Comparison of ENCODE assay signal across 15 mouse cellular contexts in genomic region chr1:33965824-33966223, GRCm38 (mm10). TPM values are rescaled to one million over a fixed set of nuclear protein-coding genes. Genes with fewer than 3 reads are reported as not detected.
A peak's percentile ranks its signal among the peaks of the same experiment; 100 is the strongest.
DNase-seq lines count a peak whose midpoint lies in the region; ATAC-seq and TF ChIP-seq lines count a peak whose summit lies in the region.
"Had no signal": no experiment of that assay in that cellular context is flagged by ENCODE, and none has a peak within 500 bp of the region (broad histone marks: within the 10 kb centered on the region; RNA-seq: fewer than 3 reads in every experiment).

No protein-coding gene starts in this region.

- peaks cover 5% of the 10 kb centered on the region; the same call in 1 of the 2 replicates for H3K4me1 ChIP-seq in forebrain, embryonic 15.5 days
- H3K4me1 ChIP-seq in forebrain, embryonic 10.5 days: peaks cover 29% of the 10 kb centered on the region
- H3K4me1 ChIP-seq in midbrain, embryonic 12.5 days: peaks cover 3% of the 10 kb centered on the region; the same call in 1 of the 2 replicates
- H3K4me1 ChIP-seq in midbrain, postnatal 0 days (ENCODE audit: insufficient read depth, low read length): no peaks in the 10 kb centered on the region
- no peaks in the 10 kb centered on the region for H3K4me1 ChIP-seq in forebrain, postnatal 0 days (ENCODE audit: insufficient read depth)
- no peaks in the 10 kb centered on the region; the same call in 1 of the 2 replicates for H3K4me1 ChIP-seq in midbrain, embryonic 16.5 days (ENCODE audit: control insufficient read depth, insufficient read depth, low read length)
- H3K4me1 ChIP-seq in heart, embryonic 10.5 days: peaks cover 26% of the 10 kb centered on the region; the same call in 1 of the 2 replicates

- no peak overlapping the region for H3K4me3 ChIP-seq in forebrain, embryonic 15.5 days
- no peak overlapping the region for H3K4me3 ChIP-seq in forebrain, embryonic 10.5 days
- no peak overlapping the region for H3K4me3 ChIP-seq in midbrain, embryonic 12.5 days
- H3K4me3 ChIP-seq in midbrain, postnatal 0 days (ENCODE audit: low read depth, low read length): no peak overlapping the region
- no peak overlapping the region for H3K4me3 ChIP-seq in forebrain, postnatal 0 days (ENCODE audit: low read depth, low read length)
- no peak overlapping the region for H3K4me3 ChIP-seq in midbrain, embryonic 16.5 days (ENCODE audit: low read depth, low read length)
- H3K4me3 ChIP-seq in heart, embryonic 10.5 days: no peak overlapping the region
- H3K4me3 ChIP-seq: embryonic facial prominence, embryonic 10.5 days; heart, adult 2 months; heart, embryonic 12.5 days; hindbrain, embryonic 10.5 days had no signal

- H3K36me3 ChIP-seq in forebrain, embryonic 15.5 days: no peaks in the 10 kb centered on the region
- no peaks in the 10 kb centered on the region for H3K36me3 ChIP-seq in forebrain, embryonic 10.5 days (replicated peaks)
- no peaks in the 10 kb centered on the region for H3K36me3 ChIP-seq in midbrain, embryonic 12.5 days
- no peaks in the 10 kb centered on the region for H3K36me3 ChIP-seq in midbrain, postnatal 0 days (ENCODE audit: insufficient read depth, low read length)
- no peaks in the 10 kb centered on the region for H3K36me3 ChIP-seq in forebrain, postnatal 0 days (ENCODE audit: insufficient read depth)
- no peaks in the 10 kb centered on the region for H3K36me3 ChIP-seq in midbrain, embryonic 16.5 days (ENCODE audit: control insufficient read depth, insufficient read depth, low read length)
- 0 out of 2 replicates have a peak, but pooled peaks cover 3% of the 10 kb centered on the region for H3K36me3 ChIP-seq in heart, embryonic 10.5 days
- H3K36me3 ChIP-seq: embryonic facial prominence, embryonic 10.5 days; heart, embryonic 12.5 days; hindbrain, embryonic 10.5 days had no signal

- TF ChIP-seq CTCF in midbrain, postnatal 0 days (IDR thresholded peaks at IDR 0.05): no peak
- no peak for TF ChIP-seq CTCF in forebrain, postnatal 0 days (IDR thresholded peaks at IDR 0.05; ENCODE audit: low read depth)

- no peaks in the 10 kb centered on the region for H3K27me3 ChIP-seq in forebrain, embryonic 15.5 days
- H3K27me3 ChIP-seq in forebrain, embryonic 10.5 days (ENCODE audit: poor library complexity, severe bottlenecking): no peaks in the 10 kb centered on the region
- H3K27me3 ChIP-seq in midbrain, embryonic 12.5 days: no peaks in the 10 kb centered on the region
- H3K27me3 ChIP-seq in midbrain, postnatal 0 days (ENCODE audit: insufficient read depth, low read length): no peaks in the 10 kb centered on the region
- no peaks in the 10 kb centered on the region for H3K27me3 ChIP-seq in forebrain, postnatal 0 days (ENCODE audit: insufficient read depth, low read length)
- H3K27me3 ChIP-seq in midbrain, embryonic 16.5 days (ENCODE audit: control insufficient read depth, insufficient read depth, low read depth, low read length): no peaks in the 10 kb centered on the region
- no peaks in the 10 kb centered on the region for H3K27me3 ChIP-seq in heart, embryonic 10.5 days (ENCODE audit: insufficient read depth, poor library complexity, severe bottlenecking)
- H3K27me3 ChIP-seq: CH12.LX; heart, embryonic 12.5 days had no signal

- no peak for DNase-seq in forebrain, embryonic 10.5 days (ENCODE audit: extremely low spot score, low spot score)
- no peak for DNase-seq in midbrain, postnatal 0 days (ENCODE audit: low spot score)
- no peak for DNase-seq in forebrain, postnatal 0 days
- DNase-seq in heart, embryonic 10.5 days (ENCODE audit: low spot score): no peak
- DNase-seq: adrenal gland, adult 8-10 months; gastrocnemius, postnatal 14 days; heart, adult 2 months; kidney, adult 11 months had no signal

- H3K27ac ChIP-seq in forebrain, embryonic 15.5 days (replicated peaks): no peak overlapping the region
- H3K27ac ChIP-seq in forebrain, embryonic 10.5 days: no peak overlapping the region
- H3K27ac ChIP-seq in midbrain, embryonic 12.5 days (replicated peaks): no peak overlapping the region
- H3K27ac ChIP-seq in midbrain, postnatal 0 days (ENCODE audit: low read depth, low read length): no peak overlapping the region
- no peak overlapping the region for H3K27ac ChIP-seq in forebrain, postnatal 0 days (ENCODE audit: low read depth, low read length)
- no peak overlapping the region for H3K27ac ChIP-seq in midbrain, embryonic 16.5 days (ENCODE audit: low read length)
- no peak overlapping the region for H3K27ac ChIP-seq in heart, embryonic 10.5 days
- H3K27ac ChIP-seq: embryonic facial prominence, embryonic 10.5 days; heart, adult 2 months; hindbrain, embryonic 10.5 days had no signal

- ATAC-seq in forebrain, embryonic 15.5 days (replicated peaks): peak; percentile 15; the same call in 1 of the 2 replicates
- peak; percentile 10; the same call in 1 of the 2 replicates for ATAC-seq in midbrain, embryonic 12.5 days (ENCODE audit: low FRiP score, low read depth)
- no peak for ATAC-seq in midbrain, postnatal 0 days (ENCODE audit: low FRiP score)
- peak; percentile 25; the same call in 1 of the 2 replicates for ATAC-seq in forebrain, postnatal 0 days
- ATAC-seq in midbrain, embryonic 16.5 days: 0 out of 2 replicates have a peak, but pooled peaks have one; percentile 23

- H3K4me2 ChIP-seq in forebrain, embryonic 15.5 days (replicated peaks): no peak overlapping the region
- H3K4me2 ChIP-seq in midbrain, embryonic 12.5 days (replicated peaks): no peak overlapping the region
- H3K4me2 ChIP-seq in midbrain, postnatal 0 days (ENCODE audit: low read depth, low read length, poor library complexity, severe bottlenecking): no peak overlapping the region
- H3K4me2 ChIP-seq in forebrain, postnatal 0 days (ENCODE audit: low read depth): no peak overlapping the region
- H3K4me2 ChIP-seq in midbrain, embryonic 16.5 days (ENCODE audit: low read length): no peak overlapping the region

- H3K9me3 ChIP-seq in forebrain, embryonic 15.5 days: no peaks in the 10 kb centered on the region
- no peaks in the 10 kb centered on the region for H3K9me3 ChIP-seq in forebrain, embryonic 10.5 days
- no peaks in the 10 kb centered on the region for H3K9me3 ChIP-seq in midbrain, embryonic 12.5 days
- H3K9me3 ChIP-seq in midbrain, postnatal 0 days (ENCODE audit: low read length): no peaks in the 10 kb centered on the region
- no peaks in the 10 kb centered on the region for H3K9me3 ChIP-seq in forebrain, postnatal 0 days (ENCODE audit: low read length)
- no peaks in the 10 kb centered on the region for H3K9me3 ChIP-seq in midbrain, embryonic 16.5 days (replicated peaks; ENCODE audit: control insufficient read depth, low read length, poor library complexity, severe bottlenecking)
- no peaks in the 10 kb centered on the region for H3K9me3 ChIP-seq in heart, embryonic 10.5 days
- H3K9me3 ChIP-seq: embryonic facial prominence, embryonic 10.5 days; hindbrain, embryonic 10.5 days had no signal

- WGBS in forebrain, embryonic 15.5 days: 90% methylated on average over 4 of the region's 4 CpGs
- 89% methylated on average over 4 of the region's 4 CpGs for WGBS in forebrain, embryonic 10.5 days
- 83% methylated on average over 4 of the region's 4 CpGs for WGBS in midbrain, embryonic 12.5 days
- WGBS in midbrain, postnatal 0 days: 85% methylated on average over 4 of the region's 4 CpGs
- WGBS in forebrain, postnatal 0 days: 92% methylated on average over 4 of the region's 4 CpGs
- WGBS in midbrain, embryonic 16.5 days: 93% methylated on average over 4 of the region's 4 CpGs
- WGBS in heart, embryonic 10.5 days: 73% methylated on average over 4 of the region's 4 CpGs

- no peak overlapping the region for H3K9ac ChIP-seq in forebrain, embryonic 15.5 days (replicated peaks)
- no peak overlapping the region for H3K9ac ChIP-seq in midbrain, embryonic 12.5 days (replicated peaks)
- H3K9ac ChIP-seq in midbrain, postnatal 0 days (replicated peaks; ENCODE audit: low read length, poor library complexity, severe bottlenecking): no peak overlapping the region
- no peak overlapping the region for H3K9ac ChIP-seq in forebrain, postnatal 0 days
- H3K9ac ChIP-seq in midbrain, embryonic 16.5 days (ENCODE audit: low read depth, low read length): no peak overlapping the region
- H3K9ac ChIP-seq: heart, embryonic 12.5 days had no signal

RNA-seq across cellular contexts. Expression of gene Dst, which starts 57.8 kb away (rescaled TPM):
- 34.8 and 35.2 TPM in 2 replicates for polyA plus RNA-seq in forebrain, embryonic 15.5 days (2015; fragmentation: Nextera tagmentation; extraction: Ambion mirVana)
- 11.3 and 11.9 TPM in 2 replicates for polyA plus RNA-seq in forebrain, embryonic 10.5 days (2016; fragmentation: Nextera tagmentation; extraction: Ambion mirVana)
- polyA plus RNA-seq in midbrain, embryonic 12.5 days (2016; fragmentation: Nextera tagmentation; extraction: Ambion mirVana): 38.4 and 41.4 TPM in 2 replicates
- 155 and 184 TPM in 2 replicates for total RNA-seq in midbrain, postnatal 0 days (2014; rRNA removed)
- 25.7 and 31.7 TPM in 2 replicates for polyA plus RNA-seq in midbrain, postnatal 0 days (2015; fragmentation: Nextera tagmentation; extraction: Ambion mirVana)
- 127 and 134 TPM in 2 replicates for total RNA-seq in forebrain, postnatal 0 days (2014; rRNA removed)
- 16.3 and 23.1 TPM in 2 replicates for polyA plus RNA-seq in forebrain, postnatal 0 days (2015; fragmentation: Nextera tagmentation; extraction: Ambion mirVana)
- polyA plus RNA-seq in midbrain, embryonic 16.5 days (2015; fragmentation: Nextera tagmentation; extraction: Ambion mirVana): 36.1 and 39.9 TPM in 2 replicates
- polyA plus RNA-seq in heart, embryonic 10.5 days (2016; fragmentation: Nextera tagmentation; extraction: Ambion mirVana): 15.0 and 16.2 TPM in 2 replicates

RNA-seq across cellular contexts. Expression of gene Bend6, which starts 58.2 kb away (rescaled TPM):
- polyA plus RNA-seq in forebrain, embryonic 15.5 days (2015; fragmentation: Nextera tagmentation; extraction: Ambion mirVana): 42.8 and 47.1 TPM in 2 replicates
- polyA plus RNA-seq in forebrain, embryonic 10.5 days (2016; fragmentation: Nextera tagmentation; extraction: Ambion mirVana): 1.5 and 2.0 TPM in 2 replicates
- 3.1 and 4.3 TPM in 2 replicates for polyA plus RNA-seq in midbrain, embryonic 12.5 days (2016; fragmentation: Nextera tagmentation; extraction: Ambion mirVana)
- 115 and 128 TPM in 2 replicates for total RNA-seq in midbrain, postnatal 0 days (2014; rRNA removed)
- polyA plus RNA-seq in midbrain, postnatal 0 days (2015; fragmentation: Nextera tagmentation; extraction: Ambion mirVana): 92.0 and 96.9 TPM in 2 replicates
- total RNA-seq in forebrain, postnatal 0 days (2014; rRNA removed): 124 and 153 TPM in 2 replicates
- polyA plus RNA-seq in forebrain, postnatal 0 days (2015; fragmentation: Nextera tagmentation; extraction: Ambion mirVana): 96.7 and 111 TPM in 2 replicates
- polyA plus RNA-seq in midbrain, embryonic 16.5 days (2015; fragmentation: Nextera tagmentation; extraction: Ambion mirVana): 58.9 and 76.0 TPM in 2 replicates
- polyA plus RNA-seq in heart, embryonic 10.5 days (2016; fragmentation: Nextera tagmentation; extraction: Ambion mirVana): 2.6 and 2.9 TPM in 2 replicates
